ENCODE assay signal across 8 mouse cellular contexts in genomic region chr5:75043011-75043445, GRCm38 (mm10). TPM values are rescaled to one million over a fixed set of nuclear protein-coding genes. Genes with fewer than 3 reads are reported as not detected.
DNase-seq lines count a peak whose midpoint lies in the region; ATAC-seq and TF ChIP-seq lines count a peak whose summit lies in the region.

No protein-coding gene starts in this region.

- DNase-seq in lung, adult 2 months, result no peak
- DNase-seq in lung, adult 18-20 months, result no peak
- DNase-seq in c-Kit-negative CD71-positive TER-119-positive erythroid progenitor cells, embryonic 14.5 days (ENCODE audit: low read depth, low spot score), result peak; percentile 3
- no peak for DNase-seq in urinary bladder, postnatal 4 days (ENCODE audit: low spot score in 2 of 2)
- no peak for DNase-seq in urinary bladder, adult 18-20 months (ENCODE audit: low spot score in 2 of 2)
- no peak for DNase-seq in layer of hippocampus, adult 9-11 months

- no peak overlapping the region for H3K27ac ChIP-seq in hindbrain, embryonic 15.5 days (replicated peaks)
- H3K27ac ChIP-seq in midbrain, embryonic 12.5 days (replicated peaks), result no peak overlapping the region

- no peak for ATAC-seq in hindbrain, embryonic 15.5 days (ENCODE audit: low FRiP score, low read depth)
- ATAC-seq in midbrain, embryonic 12.5 days (ENCODE audit: low FRiP score, low read depth), result no peak

- H3K9ac ChIP-seq in hindbrain, embryonic 15.5 days, result peak overlapping the region; percentile 93
- H3K9ac ChIP-seq in midbrain, embryonic 12.5 days (replicated peaks), result peak overlapping the region; percentile 96; the same call in 1 of the 2 replicates

- H3K4me1 ChIP-seq in lung, adult 2 months (ENCODE audit: control insufficient read depth, insufficient read depth, low read length), result peaks cover 21% of the 10 kb centered on the region
- H3K4me1 ChIP-seq in hindbrain, embryonic 15.5 days (replicated peaks), result peaks cover 27% of the 10 kb centered on the region
- H3K4me1 ChIP-seq in midbrain, embryonic 12.5 days, result peaks cover 23% of the 10 kb centered on the region

- H3K36me3 ChIP-seq in hindbrain, embryonic 15.5 days, result no peaks in the 10 kb centered on the region; the same call in 1 of the 2 replicates
- peaks cover 9% of the 10 kb centered on the region; the same call in 1 of the 2 replicates for H3K36me3 ChIP-seq in midbrain, embryonic 12.5 days

- H3K9me3 ChIP-seq in hindbrain, embryonic 15.5 days, result no peaks in the 10 kb centered on the region
- 0 out of 2 replicates have a peak, but pooled peaks cover 3% of the 10 kb centered on the region for H3K9me3 ChIP-seq in midbrain, embryonic 12.5 days

- 3% methylated on average over 9 of the region's 9 CpGs for WGBS in lung, adult 2 months
- 50% methylated on average over 9 of the region's 9 CpGs for WGBS in hindbrain, embryonic 15.5 days
- 64% methylated on average over 9 of the region's 9 CpGs for WGBS in midbrain, embryonic 12.5 days

- H3K4me3 ChIP-seq in lung, adult 2 months (replicated peaks; ENCODE audit: extremely low read depth, low read depth, low read length), result peak overlapping the region; percentile 90
- H3K4me3 ChIP-seq in hindbrain, embryonic 15.5 days, result peak overlapping the region; percentile 62
- H3K4me3 ChIP-seq in midbrain, embryonic 12.5 days, result peak overlapping the region; percentile 94

- H3K4me2 ChIP-seq in hindbrain, embryonic 15.5 days, result peak overlapping the region; percentile 71
- H3K4me2 ChIP-seq in midbrain, embryonic 12.5 days (replicated peaks), result peak overlapping the region; percentile 95

- no peak for TF ChIP-seq CTCF in lung, adult 2 months (IDR thresholded peaks at IDR 0.05; ENCODE audit: insufficient read depth, low read length)

- no peak for TF ChIP-seq POLR2A in lung, adult 2 months (IDR thresholded peaks at IDR 0.05; ENCODE audit: borderline replicate concordance, extremely low read depth, low read depth, low read length)

- no peaks in the 10 kb centered on the region for H3K27me3 ChIP-seq in hindbrain, embryonic 15.5 days
- peaks cover 36% of the 10 kb centered on the region for H3K27me3 ChIP-seq in midbrain, embryonic 12.5 days

RNA-seq across cellular contexts. Expression of gene Chic2, which starts 1.5 kb away (rescaled TPM):
- polyA plus RNA-seq in lung, adult 2 months (2012; rRNA removed), result 5.0 and 10.6 TPM in 2 replicates
- polyA plus RNA-seq in hindbrain, embryonic 15.5 days (2015; fragmentation: Nextera tagmentation; extraction: Ambion mirVana), result 30.0 and 30.3 TPM in 2 replicates
- 33.3 and 44.7 TPM in 2 replicates for polyA plus RNA-seq in midbrain, embryonic 12.5 days (2016; fragmentation: Nextera tagmentation; extraction: Ambion mirVana)

RNA-seq across cellular contexts. Expression of gene Gsx2, which starts 32.4 kb away (rescaled TPM):
- not detected in 2 replicates for polyA plus RNA-seq in lung, adult 2 months (2012; rRNA removed)
- 0.25 and 0.47 TPM in 2 replicates for polyA plus RNA-seq in hindbrain, embryonic 15.5 days (2015; fragmentation: Nextera tagmentation; extraction: Ambion mirVana)
- 3.6 TPM in 2 replicates for polyA plus RNA-seq in midbrain, embryonic 12.5 days (2016; fragmentation: Nextera tagmentation; extraction: Ambion mirVana)
